Mouse (Mus musculus) E14TG2a.4 (cell line): ENCODE results near the gene Gstm5.

Experiments
- CTCF ChIP-seq: conservative IDR thresholded peaks from 2 replicates; pipeline ENCODE4 v1.5.1; 2014; ENCODE audit warnings: low read length
- NANOG ChIP-seq: IDR thresholded peaks from 2 replicates; pipeline ENCODE4 v1.6.1; 2014; ENCODE audit warnings: borderline replicate concordance, low read length, mixed read lengths
- POU5F1 ChIP-seq: IDR thresholded peaks from 2 replicates; pipeline ENCODE4 v1.6.1; 2014; ENCODE audit warnings: low read length, borderline replicate concordance

DNA sequence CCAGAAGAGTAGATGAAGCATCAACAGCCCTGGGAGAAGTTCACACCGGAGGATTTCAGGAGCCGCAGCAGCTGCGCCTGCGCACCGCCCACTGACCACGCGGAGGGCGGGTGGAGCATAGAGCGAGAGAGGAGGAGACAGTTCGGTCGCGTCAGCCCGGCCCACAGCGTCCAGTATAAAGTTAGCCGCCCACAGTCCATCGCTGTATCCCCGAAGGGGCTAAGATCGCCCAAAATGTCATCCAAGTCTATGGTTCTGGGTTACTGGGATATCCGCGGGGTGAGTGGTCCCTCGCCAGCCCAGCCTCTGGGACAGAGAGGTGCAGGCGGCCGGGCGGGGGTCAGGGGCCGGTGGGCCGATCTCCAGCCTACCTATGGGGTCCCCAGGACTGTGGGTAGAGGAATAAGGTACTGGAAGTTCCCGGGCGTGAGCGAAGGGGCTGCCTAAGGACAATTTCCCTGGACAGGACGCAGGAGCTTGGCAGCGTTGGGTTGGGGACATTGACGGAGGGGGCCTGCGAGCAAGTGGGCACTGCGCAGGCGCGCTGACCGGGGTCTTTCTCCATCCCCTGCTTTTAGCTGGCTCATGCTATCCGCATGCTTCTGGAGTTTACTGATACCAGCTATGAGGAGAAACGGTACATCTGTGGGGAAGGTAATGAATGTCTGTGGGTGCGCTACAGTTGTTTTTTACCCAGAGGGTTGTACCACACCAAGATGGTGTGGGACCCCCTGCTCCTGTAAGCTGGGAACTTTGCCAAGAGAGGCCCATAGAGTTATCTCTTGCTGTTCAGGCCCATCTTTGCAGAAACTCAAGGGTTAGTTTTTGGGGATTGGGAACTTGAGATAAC is at the start of gene Gstm5:
- TF ChIP-seq CTCF (no peak), NANOG (no peak), POU5F1 (no peak)
